Mouse (Mus musculus) layer of hippocampus, postnatal 14 days (tissue): ENCODE data around the gene Gm8005. TPM values are rescaled to one million over a fixed set of nuclear protein-coding genes. Genes with fewer than 3 reads are reported as not detected.
"Not testable (repeated sequence)": the region's sequence is repeated elsewhere in the genome, so short reads cannot be mapped to it uniquely, and the experiment has no call there.

ENCODE experiments used
- DNase-seq, 2 experiments: peaks; one replicate each; pipeline ENCODE4 v3.0.0; 2021 to 2022; ENCODE audit warnings: low spot score in 2 of 2, mixed read lengths in 1 of 2
- long read RNA-seq, 2 experiments: library from polyadenylated mRNA; stranded (forward); transcript quantifications; one replicate each; pipeline ENCODE4 v2.0.0; 2021
- total RNA-seq, 2 experiments: library from RNA; stranded (reverse); gene quantifications; 2 replicates each; pipeline ENCODE4 v1.2.3; 2021

Gene Gm8005
- not detected for total RNA-seq
- long read RNA-seq, experiment 1, result 0 reads
- long read RNA-seq, experiment 2, result 0 reads

GRCm38 (mm10) chr14:42439573-42439972 lies at the start of gene Gm8005:
Gm8005 (minus strand) TSS chr14:42439673.
- DNase-seq, result not testable (repeated sequence)

- not testable (repeated sequence) for DNase-seq
Measured at GRCm38 (mm10) chr14:42463581-42463980, 24.1 kb upstream of the Gm8005 start, which contains the start of gene Gm8011. Gm8011 (plus strand) TSS chr14:42463881.

Other genes starting within 250 kb of the Gm8005 start
- gene Gm3573, start 248.9 kb downstream of the Gm8005 start, total RNA-seq, result 1 to 10 TPM in 1 of 2 experiments, under 1 TPM in 1; 0.67 to 1.5 TPM
- not detected for gene Gm17026, start 179.6 kb downstream of the Gm8005 start, total RNA-seq
- gene Gm9611, start 142.3 kb downstream of the Gm8005 start, total RNA-seq, result not detected
- not detected for gene Gm7995, start 129.5 kb downstream of the Gm8005 start, total RNA-seq
- gene Gm8011, start 24.2 kb upstream of the Gm8005 start, total RNA-seq, result not detected
- gene Gm8020, start 62.7 kb upstream of the Gm8005 start, total RNA-seq, result not detected
- not detected for gene Gm8024, start 84.6 kb upstream of the Gm8005 start, total RNA-seq
- not detected for gene Gm17124, start 160.2 kb upstream of the Gm8005 start, total RNA-seq
- gene Gm3633, start 202.2 kb upstream of the Gm8005 start, total RNA-seq, result not detected
- not detected for gene Gm10378, start 216.3 kb upstream of the Gm8005 start, total RNA-seq